Mouse (Mus musculus): ENCODE results near the gene Sema4d.

Gene Sema4d

DNA sequence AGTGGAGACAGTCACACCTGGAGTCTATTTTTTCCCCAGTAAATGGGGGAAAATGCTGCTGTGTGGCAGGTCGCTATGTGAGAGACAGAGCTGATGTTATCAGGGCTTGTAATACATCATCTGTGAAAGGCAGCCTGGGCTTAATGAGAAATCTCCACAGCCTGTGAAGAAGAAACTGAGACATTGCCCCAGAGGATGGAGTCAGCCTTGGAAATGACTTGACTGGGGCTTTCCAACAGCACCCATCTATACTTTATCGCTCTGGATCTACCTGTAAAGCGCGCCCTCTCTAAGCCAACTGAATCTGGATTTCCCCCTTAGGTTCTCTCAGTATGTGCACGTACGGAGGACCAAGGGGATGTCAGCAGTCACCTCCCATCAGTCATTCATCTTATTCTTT is 21.1 kb upstream of the Sema4d start:
- 97% methylated on average over 6 of the region's 6 CpGs for WGBS

- WGBS: 77% methylated on average over 10 of the region's 10 CpGs
Measured at GRCm38 (mm10) chr13:51813621-51814615, 20.4 kb upstream of the Sema4d start.

DNA sequence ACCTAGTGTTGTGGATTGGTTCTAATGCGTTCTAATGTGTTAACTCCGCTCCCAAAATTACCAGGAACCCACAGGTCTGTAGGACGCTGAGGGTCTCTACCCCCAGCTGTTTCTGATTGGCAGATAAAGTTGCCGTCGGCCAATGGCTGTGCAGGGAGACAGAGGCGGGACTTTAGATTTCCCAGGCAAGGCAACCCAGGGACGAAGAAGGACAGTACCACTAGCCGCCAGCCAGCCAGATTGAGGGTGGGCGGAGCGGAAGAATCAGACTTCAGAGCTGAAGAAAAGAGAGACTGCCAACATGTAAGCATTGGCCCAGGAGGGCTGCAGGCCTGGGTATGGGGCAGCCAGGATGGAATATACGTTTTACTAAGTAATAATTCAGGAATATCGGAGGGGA is 14.6 kb upstream of the Sema4d start:
- 41% methylated on average over 12 of the region's 12 CpGs for WGBS

GRCm38 (mm10) chr13:51806220-51806619 is 12.7 kb upstream of the Sema4d start:
- WGBS: 77% methylated on average over 15 of the region's 15 CpGs

DNA sequence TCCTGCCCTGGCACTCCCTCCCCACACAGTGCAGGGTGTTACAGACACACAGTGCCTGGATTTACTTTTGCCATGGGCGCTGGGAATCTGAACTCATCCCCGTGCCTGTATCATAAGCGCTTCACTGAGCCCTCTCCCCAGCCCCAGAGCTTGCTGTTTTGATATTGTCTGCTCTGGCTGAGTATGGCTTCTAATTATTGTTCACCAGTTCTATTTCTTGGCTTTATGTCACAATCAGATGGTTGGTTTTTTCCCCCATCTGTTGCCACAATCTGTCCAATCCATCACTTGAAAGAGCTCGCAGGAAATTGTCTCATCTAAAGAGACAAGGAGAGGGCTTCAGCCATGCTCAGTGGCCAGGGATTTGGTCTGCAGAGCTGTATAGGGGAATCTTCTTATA is 12.1 kb upstream of the Sema4d start:
- 47% methylated on average over 4 of the region's 4 CpGs for WGBS

GRCm38 (mm10) chr13:51800921-51801320 is 7.4 kb upstream of the Sema4d start:
- WGBS: 48% methylated on average over 9 of the region's 9 CpGs

DNA sequence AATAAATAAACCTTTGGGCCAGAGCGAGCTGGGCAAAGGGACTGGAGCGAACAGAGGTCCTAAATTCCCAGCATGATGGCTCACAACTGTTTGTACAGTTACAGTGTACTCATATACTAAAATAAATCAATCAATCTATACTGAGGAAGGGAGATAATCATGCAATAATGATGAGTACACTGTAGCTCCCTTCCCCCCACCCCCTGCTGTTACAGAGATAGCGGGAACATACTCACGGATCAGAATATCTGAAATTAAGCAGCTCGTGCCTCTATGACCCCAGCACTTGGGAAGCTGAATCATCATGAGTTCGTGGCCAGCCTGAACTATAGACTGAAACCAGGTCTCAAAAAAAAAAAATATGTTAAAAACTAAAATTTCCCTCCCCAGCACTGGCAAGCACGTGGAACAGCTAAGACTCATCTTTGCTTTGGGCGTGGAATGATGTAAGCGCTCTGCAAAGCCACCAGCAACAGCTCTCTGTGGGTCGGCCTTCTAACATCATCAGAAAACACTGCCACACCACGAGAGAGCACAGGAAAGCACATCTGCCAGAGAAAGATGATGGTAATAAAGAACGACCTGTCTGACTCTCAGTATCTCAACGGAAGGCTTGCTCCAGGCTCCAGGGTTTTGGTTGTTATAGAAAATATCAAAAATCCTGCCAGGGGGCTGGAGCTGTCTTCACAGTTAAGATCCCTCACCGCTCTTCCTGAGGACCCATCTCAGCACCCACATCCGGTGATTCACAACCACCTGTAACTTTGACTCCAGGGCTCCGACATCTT is 6.4 kb upstream of the Sema4d start:
- WGBS: 78% methylated on average over 16 of the region's 16 CpGs

DNA sequence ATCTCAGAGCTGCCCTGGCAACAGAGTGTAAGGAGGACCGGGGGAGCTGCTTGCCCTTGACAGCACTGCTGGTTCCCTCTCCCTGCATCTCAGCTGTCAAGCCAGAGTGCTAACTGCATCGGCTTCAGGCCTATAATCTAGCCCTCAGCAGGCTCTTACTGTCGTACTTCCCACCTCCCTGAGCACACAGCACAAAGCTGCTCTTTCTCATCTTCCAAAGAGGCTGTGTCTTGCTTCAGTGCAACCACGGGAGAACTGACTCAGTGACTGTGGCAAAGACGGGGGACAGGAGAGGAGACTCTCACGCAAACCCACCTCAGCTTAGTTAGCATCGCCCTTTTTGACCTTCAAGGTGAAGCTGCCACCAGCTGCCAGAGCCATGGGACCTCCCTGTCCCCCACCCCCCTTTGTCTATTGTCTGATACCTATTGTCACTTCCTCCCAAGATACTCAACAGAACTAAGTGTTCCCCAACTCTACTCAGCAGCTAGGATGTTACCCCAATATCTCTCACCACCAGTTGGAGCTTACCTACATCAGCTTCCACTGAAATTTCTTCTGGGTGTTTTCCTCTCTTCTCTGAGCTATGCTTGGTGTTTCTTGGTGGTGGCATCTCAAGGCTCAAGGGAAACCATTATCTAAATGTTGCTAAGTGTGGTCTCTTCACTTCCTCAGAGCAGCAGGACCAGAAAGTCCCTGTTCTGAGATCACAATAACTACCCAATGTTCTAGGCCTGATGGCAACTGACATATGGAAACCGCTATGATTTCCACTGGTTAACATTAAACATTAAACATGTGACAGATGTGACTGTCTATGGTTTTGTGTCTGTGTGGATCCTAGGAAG is 4.6 kb upstream of the Sema4d start:
- 63% methylated on average over 8 of the region's 8 CpGs for WGBS

DNA sequence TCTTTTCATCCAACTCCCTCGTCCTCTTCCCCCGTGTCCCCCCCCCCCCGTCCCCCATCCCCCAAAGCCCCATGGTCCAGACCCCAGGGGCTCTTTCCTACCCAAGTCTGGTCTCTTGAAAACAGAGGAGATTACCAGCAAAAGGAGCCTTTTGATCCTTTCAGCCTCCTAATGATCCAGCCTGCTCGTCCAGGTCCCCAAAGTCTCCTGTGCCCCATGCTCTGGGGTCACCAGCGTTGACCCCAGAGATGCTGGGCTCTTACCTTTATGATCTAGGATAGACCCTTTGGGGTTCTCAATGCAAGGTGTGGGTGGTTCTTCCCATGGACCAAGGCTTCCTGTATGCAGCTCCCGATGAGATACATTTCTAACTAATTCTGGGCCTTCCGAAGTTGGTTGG is 401 bp upstream of the Sema4d start:
- 32% methylated on average over 7 of the region's 7 CpGs for WGBS

GRCm38 (mm10) chr13:51792729-51793424 is 670 bp downstream of the Sema4d start:
- WGBS: 1% methylated on average over 43 of the region's 43 CpGs

DNA sequence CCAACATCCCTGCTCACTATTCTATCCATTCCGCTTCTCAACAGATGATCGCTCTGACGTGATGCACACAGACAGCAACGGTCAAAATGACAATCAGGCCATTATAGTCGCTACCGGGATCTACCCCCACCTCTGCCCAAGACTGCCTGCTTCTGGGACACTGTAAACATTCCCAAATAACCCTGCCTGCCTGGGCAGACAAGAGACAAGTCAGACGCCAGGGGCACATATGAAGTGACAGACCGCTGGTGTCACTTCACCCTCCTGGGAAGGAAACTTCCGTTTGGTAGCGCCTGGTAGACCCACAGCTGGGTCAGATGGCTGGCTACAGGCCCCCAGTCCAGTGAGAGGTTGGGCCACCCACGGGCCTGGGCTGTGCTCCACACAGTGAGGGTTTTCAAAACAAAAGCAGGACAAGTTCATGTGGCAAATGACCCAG is 1.4 kb downstream of the Sema4d start:
- WGBS: 17% methylated on average over 11 of the region's 11 CpGs

GRCm38 (mm10) chr13:51791604-51792003 is 1.9 kb downstream of the Sema4d start:
- 47% methylated on average over 3 of the region's 3 CpGs for WGBS

DNA sequence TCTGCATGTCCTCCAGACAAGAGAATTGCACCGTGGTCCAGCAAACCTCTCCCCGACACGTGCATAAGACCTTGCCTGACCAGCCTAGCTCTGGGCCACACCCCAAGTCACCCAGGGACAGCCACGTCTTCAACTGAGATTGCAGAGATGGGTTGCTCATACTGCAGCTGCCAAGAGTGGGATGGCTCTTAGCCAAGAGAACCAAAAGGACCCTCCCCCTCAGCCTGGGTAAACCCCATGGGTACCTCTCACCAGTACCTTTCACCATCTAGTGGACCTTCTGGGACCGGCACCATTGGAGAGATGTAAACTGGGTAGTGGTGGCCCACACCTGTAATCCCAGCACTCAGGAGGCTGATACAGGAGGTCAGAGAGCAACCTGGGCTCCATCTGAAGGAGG is 2.8 kb downstream of the Sema4d start:
- WGBS: 65% methylated on average over 5 of the region's 5 CpGs

- 56% methylated on average over 2 of the region's 2 CpGs for WGBS
Measured at GRCm38 (mm10) chr13:51787858-51788257, 5.7 kb downstream of the Sema4d start.

DNA sequence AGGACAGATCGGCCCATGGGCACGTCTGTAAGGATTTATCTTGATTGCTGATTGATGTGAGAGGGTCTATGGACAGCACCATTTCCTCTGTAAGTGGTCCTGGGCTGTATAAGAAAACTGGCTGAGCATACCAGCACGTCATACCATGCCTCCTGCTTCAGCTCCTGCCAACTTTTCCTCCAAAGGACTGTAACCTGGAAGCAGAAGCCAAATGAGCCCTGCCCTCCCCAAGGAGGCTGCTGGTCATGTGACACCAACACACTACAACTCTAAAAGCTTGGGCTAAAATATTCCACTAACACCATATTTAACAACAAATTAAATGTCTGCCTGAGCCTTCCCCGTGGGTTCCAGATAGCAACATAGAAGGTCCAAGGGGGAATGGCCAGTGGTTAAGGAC is 6.9 kb downstream of the Sema4d start:
- WGBS: 85% methylated on average over 4 of the region's 4 CpGs

DNA sequence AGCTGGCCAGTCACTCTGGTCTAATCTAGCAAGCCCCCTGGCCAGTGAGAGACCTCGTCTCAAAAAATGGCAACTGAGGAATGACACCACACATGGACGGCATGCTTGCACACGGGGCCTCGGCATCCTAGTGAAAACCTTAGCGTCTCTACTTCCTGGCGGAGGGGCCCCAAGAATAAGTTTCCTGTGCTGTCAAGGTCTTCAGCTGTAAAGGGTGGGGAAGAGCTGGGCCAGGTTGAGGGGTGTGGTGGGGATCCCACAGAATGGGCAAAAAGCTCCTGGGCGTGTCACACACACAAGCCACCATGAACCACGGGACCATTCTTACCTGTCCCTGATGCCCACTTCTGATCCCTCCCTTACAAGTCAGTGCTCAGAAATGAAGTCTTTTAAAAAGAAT is 9.1 kb downstream of the Sema4d start:
- 88% methylated on average over 8 of the region's 8 CpGs for WGBS

GRCm38 (mm10) chr13:51783857-51784256 is 9.7 kb downstream of the Sema4d start:
- WGBS: 39% methylated on average over 6 of the region's 6 CpGs

- WGBS: 88% methylated on average over 10 of the region's 10 CpGs
Measured at GRCm38 (mm10) chr13:51780509-51781155, 12.9 kb downstream of the Sema4d start.

- 54% methylated on average over 25 of the region's 25 CpGs for WGBS
Measured at GRCm38 (mm10) chr13:51778983-51779962, 14.3 kb downstream of the Sema4d start.
